ENCODE assay signal across 8 mouse cellular contexts in genomic region chr4:89309996-89310395, GRCm38 (mm10). TPM values are rescaled to one million over a fixed set of nuclear protein-coding genes. Genes with fewer than 3 reads are reported as not detected.
DNase-seq lines count a peak whose midpoint lies in the region; ATAC-seq and TF ChIP-seq lines count a peak whose summit lies in the region.

No protein-coding gene starts in this region.

- no peaks in the 10 kb centered on the region for H3K36me3 ChIP-seq in kidney, embryonic 15.5 days
- H3K36me3 ChIP-seq in hindbrain, embryonic 11.5 days (ENCODE audit: control insufficient read depth, insufficient read depth, low read length) = no peaks in the 10 kb centered on the region
- H3K36me3 ChIP-seq in midbrain, embryonic 13.5 days = no peaks in the 10 kb centered on the region

- ATAC-seq in kidney, embryonic 15.5 days (replicated peaks; ENCODE audit: low FRiP score) = no peak
- no peak; the same call in 1 of the 2 replicates for ATAC-seq in hindbrain, embryonic 11.5 days (ENCODE audit: low FRiP score)
- no peak for ATAC-seq in midbrain, embryonic 13.5 days

- TF ChIP-seq CTCF in bone marrow macrophage, adult 2 months (IDR thresholded peaks at IDR 0.05; ENCODE audit: low read depth, low read length) = no peak

- no peak for DNase-seq in kidney, postnatal 36 days
- peak; percentile 52 for DNase-seq in hindbrain, embryonic 11.5 days (ENCODE audit: low spot score)
- DNase-seq in urinary bladder, postnatal 4 days (ENCODE audit: low spot score in 2 of 2) = no peak
- no peak for DNase-seq in spleen, postnatal 14 days (ENCODE audit: low spot score in 2 of 2)
- DNase-seq in cerebellum, adult 9-11 months = no peak

- H3K27me3 ChIP-seq in kidney, embryonic 15.5 days = peaks cover 90% of the 10 kb centered on the region
- peaks cover 66% of the 10 kb centered on the region for H3K27me3 ChIP-seq in hindbrain, embryonic 11.5 days (ENCODE audit: control insufficient read depth, insufficient read depth, low read length)
- peaks cover 98% of the 10 kb centered on the region for H3K27me3 ChIP-seq in midbrain, embryonic 13.5 days

- H3K9ac ChIP-seq in kidney, embryonic 15.5 days = no peak overlapping the region
- no peak overlapping the region for H3K9ac ChIP-seq in hindbrain, embryonic 11.5 days (ENCODE audit: low read depth, low read length)
- no peak overlapping the region for H3K9ac ChIP-seq in midbrain, embryonic 13.5 days (replicated peaks)

- 3% methylated on average over 11 of the region's 11 CpGs for WGBS in kidney, embryonic 15.5 days
- WGBS in hindbrain, embryonic 11.5 days = 1% methylated on average over 11 of the region's 11 CpGs
- WGBS in midbrain, embryonic 13.5 days = 1% methylated on average over 11 of the region's 11 CpGs

- no peaks in the 10 kb centered on the region for H3K9me3 ChIP-seq in kidney, embryonic 15.5 days (replicated peaks)
- no peaks in the 10 kb centered on the region for H3K9me3 ChIP-seq in hindbrain, embryonic 11.5 days (ENCODE audit: control insufficient read depth, low read length)
- no peaks in the 10 kb centered on the region for H3K9me3 ChIP-seq in midbrain, embryonic 13.5 days

- H3K4me1 ChIP-seq in kidney, embryonic 15.5 days = peaks cover 18% of the 10 kb centered on the region
- peaks cover 13% of the 10 kb centered on the region for H3K4me1 ChIP-seq in bone marrow macrophage, adult 2 months (ENCODE audit: control insufficient read depth, insufficient read depth, low read length)
- H3K4me1 ChIP-seq in hindbrain, embryonic 11.5 days (replicated peaks; ENCODE audit: control insufficient read depth, insufficient read depth, low read length) = no peaks in the 10 kb centered on the region; the same call in 1 of the 2 replicates
- peaks cover 12% of the 10 kb centered on the region for H3K4me1 ChIP-seq in midbrain, embryonic 13.5 days (replicated peaks)

- no peak overlapping the region for H3K27ac ChIP-seq in kidney, embryonic 15.5 days
- no peak overlapping the region for H3K27ac ChIP-seq in bone marrow macrophage, adult 2 months (ENCODE audit: insufficient read depth, low read depth, low read length)
- no peak overlapping the region for H3K27ac ChIP-seq in hindbrain, embryonic 11.5 days (ENCODE audit: low read depth, low read length)
- no peak overlapping the region for H3K27ac ChIP-seq in midbrain, embryonic 13.5 days

- TF ChIP-seq POLR2A in bone marrow macrophage, adult 2 months (IDR thresholded peaks at IDR 0.05; ENCODE audit: borderline replicate concordance, low read depth, low read length) = no peak

- H3K4me2 ChIP-seq in kidney, embryonic 15.5 days = peak overlapping the region; percentile 97
- H3K4me2 ChIP-seq in hindbrain, embryonic 11.5 days (replicated peaks; ENCODE audit: low read depth, low read length) = no peak overlapping the region; the same call in 1 of the 2 replicates
- peak overlapping the region; percentile 78 for H3K4me2 ChIP-seq in midbrain, embryonic 13.5 days (replicated peaks)

- H3K4me3 ChIP-seq in kidney, embryonic 15.5 days (replicated peaks) = peak overlapping the region; percentile 57
- peak overlapping the region; percentile 89 for H3K4me3 ChIP-seq in bone marrow macrophage, adult 2 months (ENCODE audit: insufficient read depth, low read length)
- peak overlapping the region; percentile 54; the same call in 1 of the 2 replicates for H3K4me3 ChIP-seq in hindbrain, embryonic 11.5 days (ENCODE audit: low read depth, low read length)
- peak overlapping the region; percentile 48 for H3K4me3 ChIP-seq in midbrain, embryonic 13.5 days (replicated peaks)

RNA-seq across cellular contexts. Expression of gene Cdkn2b, which starts 0.8 kb away (rescaled TPM):
- polyA plus RNA-seq in kidney, embryonic 15.5 days (2015; fragmentation: Nextera tagmentation; extraction: Ambion mirVana) = 1.1 and 1.8 TPM in 2 replicates
- not detected in 2 replicates for polyA plus RNA-seq in bone marrow macrophage, adult 2 months (2012; ENCODE audit: insufficient read depth, insufficient read length, missing spikeins)
- 1.1 and 1.4 TPM in 2 replicates for polyA plus RNA-seq in hindbrain, embryonic 11.5 days (2014; fragmentation: Nextera tagmentation; extraction: Ambion mirVana)
- polyA plus RNA-seq in midbrain, embryonic 13.5 days (2015; fragmentation: Nextera tagmentation; extraction: Ambion mirVana) = 0.34 and 0.40 TPM in 2 replicates

RNA-seq across cellular contexts. Expression of gene Cdkn2a, which starts 15.5 kb away (rescaled TPM):
- polyA plus RNA-seq in kidney, embryonic 15.5 days (2015; fragmentation: Nextera tagmentation; extraction: Ambion mirVana) = not detected in 2 replicates
- polyA plus RNA-seq in bone marrow macrophage, adult 2 months (2012; ENCODE audit: insufficient read depth, insufficient read length, missing spikeins) = 0.87 TPM in 1 of 2 replicates, not detected in the other
- polyA plus RNA-seq in hindbrain, embryonic 11.5 days (2014; fragmentation: Nextera tagmentation; extraction: Ambion mirVana) = not detected in 2 replicates
- not detected in 2 replicates for polyA plus RNA-seq in midbrain, embryonic 13.5 days (2015; fragmentation: Nextera tagmentation; extraction: Ambion mirVana)
